Mouse (Mus musculus): ENCODE data around the gene Fam104a.

The Fam104a gene

GRCm38 (mm10) chr11:113627785-113628184, 56.2 kb downstream of the Fam104a start:
- no peak for DNase-seq

- no peak for DNase-seq
Observed at GRCm38 (mm10) chr11:113625437-113625836, 58.5 kb downstream of the Fam104a start.

GRCm38 (mm10) chr11:113622028-113622427, 61.9 kb downstream of the Fam104a start:
- DNase-seq: no peak

GRCm38 (mm10) chr11:113621001-113621400, 63.0 kb downstream of the Fam104a start:
- no peak for DNase-seq

GRCm38 (mm10) chr11:113619420-113620080, 64.4 kb downstream of the Fam104a start:
- no peak for DNase-seq

- peak; percentile 38 for DNase-seq
Observed at GRCm38 (mm10) chr11:113618672-113619419, 65.1 kb downstream of the Fam104a start, which contains the start of gene Sstr2. Sstr2 (plus strand) TSS chr11:113619342.

GRCm38 (mm10) chr11:113618303-113618671, 65.7 kb downstream of the Fam104a start:
- DNase-seq: no peak

- no peak for DNase-seq
Observed at GRCm38 (mm10) chr11:113617132-113617911, 66.6 kb downstream of the Fam104a start.

GRCm38 (mm10) chr11:113614476-113614875, 69.5 kb downstream of the Fam104a start:
- no peak for DNase-seq

GRCm38 (mm10) chr11:113611664-113612611, 72.0 kb downstream of the Fam104a start:
- no peak for DNase-seq

All from cerebellum, adult 11-12 months (tissue).